Mouse (Mus musculus): ENCODE measurements around the gene Clec12b.
"Not testable (repeated sequence)": the region's sequence is repeated elsewhere in the genome, so short reads cannot be mapped to it uniquely, and the experiment has no call there.

Clec12b gene

GRCm38 (mm10) chr6:129369374-129370132 lies 16.1 kb downstream of the Clec12b start:
- no peak for DNase-seq (ENCODE audit: low spot score in 2 of 2)

DNA sequence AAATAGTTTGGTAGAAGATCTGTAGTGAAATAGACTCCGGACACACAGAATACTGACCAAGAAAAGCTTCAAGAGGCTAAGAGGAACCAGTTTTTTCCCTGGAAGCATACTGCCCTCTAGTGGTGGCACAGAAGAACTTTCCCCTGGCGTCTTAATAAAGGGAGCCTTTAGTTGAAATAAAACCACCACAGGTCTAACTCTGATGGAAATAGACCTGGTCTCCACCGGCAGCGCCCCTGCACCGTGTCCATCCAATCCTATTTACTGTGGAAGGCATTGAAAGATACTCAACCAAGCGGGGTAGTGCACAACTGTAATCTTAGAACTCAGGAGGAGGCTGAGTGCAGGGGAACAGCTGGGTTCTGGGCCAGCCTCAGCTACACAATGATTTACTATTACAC lies 19.7 kb downstream of the Clec12b start:
- peak; percentile 4 to 52 for DNase-seq (ENCODE audit: low spot score in 2 of 2)

DNA sequence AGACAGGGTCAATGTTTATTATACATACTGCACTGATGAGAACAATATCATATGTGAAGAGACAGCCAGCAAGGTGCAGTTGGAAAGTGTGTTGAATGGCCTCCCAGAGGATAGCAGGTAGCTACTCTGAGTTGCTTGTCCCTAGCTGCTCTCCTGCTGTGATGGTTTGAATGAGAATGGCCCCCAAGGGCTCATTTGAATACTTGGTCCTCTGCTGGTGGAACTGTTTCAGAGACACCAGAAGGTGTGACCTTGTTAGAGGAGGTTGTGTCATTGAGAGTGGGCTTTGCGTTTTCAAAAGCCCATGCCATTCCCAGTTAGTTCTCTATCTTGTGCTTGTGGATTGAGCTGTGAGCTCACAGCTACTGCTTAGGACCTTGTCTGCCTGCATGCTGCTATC lies 21.7 kb downstream of the Clec12b start:
- no peak for DNase-seq (ENCODE audit: low spot score in 2 of 2)

GRCm38 (mm10) chr6:129359515-129359914 lies 26.2 kb downstream of the Clec12b start:
- DNase-seq (ENCODE audit: low spot score in 2 of 2) = no peak

DNA sequence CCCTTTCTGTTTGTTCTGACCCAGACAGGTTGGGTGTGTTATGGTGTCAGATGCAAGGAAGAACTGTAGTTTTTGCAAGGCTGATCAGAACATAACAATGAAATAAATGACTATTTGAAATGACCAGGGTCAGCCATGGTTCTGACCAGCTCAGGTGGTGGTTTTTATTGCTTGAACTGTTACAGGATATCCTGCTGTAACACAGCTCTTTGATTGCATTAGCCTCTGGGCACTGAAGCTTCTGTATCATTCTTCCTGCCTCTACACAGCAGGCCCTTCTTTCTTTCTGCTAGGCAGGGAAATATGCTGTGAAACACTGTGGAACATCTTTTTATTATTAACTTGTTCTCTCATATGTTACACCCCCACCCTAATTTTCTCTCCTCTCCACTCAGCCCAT lies 29.2 kb downstream of the Clec12b start:
- DNase-seq (ENCODE audit: low spot score in 2 of 2) = no peak

GRCm38 (mm10) chr6:129355774-129356173 lies 29.9 kb downstream of the Clec12b start:
- no peak for DNase-seq (ENCODE audit: low spot score in 2 of 2)

DNA sequence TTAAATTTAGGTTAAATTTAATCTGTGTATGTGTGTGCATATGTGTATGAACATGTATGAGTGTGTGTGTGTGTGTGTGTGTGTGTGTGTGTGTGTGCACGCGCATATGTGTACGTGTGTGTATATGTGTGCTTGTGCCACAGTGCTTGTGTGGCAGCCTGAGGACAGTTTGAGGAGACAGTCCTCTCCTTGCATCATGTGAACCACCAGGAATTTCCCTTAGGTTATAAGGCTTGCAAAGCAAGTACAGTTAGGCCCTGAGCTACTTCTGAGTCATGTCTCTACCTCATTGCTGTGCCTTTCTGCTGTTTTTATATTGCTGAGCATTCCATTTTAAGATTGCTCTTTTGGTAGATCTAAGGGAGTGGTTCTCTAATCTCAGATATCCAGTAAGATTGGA lies 34.6 kb downstream of the Clec12b start:
- DNase-seq (ENCODE audit: low spot score in 2 of 2) = no peak

DNA sequence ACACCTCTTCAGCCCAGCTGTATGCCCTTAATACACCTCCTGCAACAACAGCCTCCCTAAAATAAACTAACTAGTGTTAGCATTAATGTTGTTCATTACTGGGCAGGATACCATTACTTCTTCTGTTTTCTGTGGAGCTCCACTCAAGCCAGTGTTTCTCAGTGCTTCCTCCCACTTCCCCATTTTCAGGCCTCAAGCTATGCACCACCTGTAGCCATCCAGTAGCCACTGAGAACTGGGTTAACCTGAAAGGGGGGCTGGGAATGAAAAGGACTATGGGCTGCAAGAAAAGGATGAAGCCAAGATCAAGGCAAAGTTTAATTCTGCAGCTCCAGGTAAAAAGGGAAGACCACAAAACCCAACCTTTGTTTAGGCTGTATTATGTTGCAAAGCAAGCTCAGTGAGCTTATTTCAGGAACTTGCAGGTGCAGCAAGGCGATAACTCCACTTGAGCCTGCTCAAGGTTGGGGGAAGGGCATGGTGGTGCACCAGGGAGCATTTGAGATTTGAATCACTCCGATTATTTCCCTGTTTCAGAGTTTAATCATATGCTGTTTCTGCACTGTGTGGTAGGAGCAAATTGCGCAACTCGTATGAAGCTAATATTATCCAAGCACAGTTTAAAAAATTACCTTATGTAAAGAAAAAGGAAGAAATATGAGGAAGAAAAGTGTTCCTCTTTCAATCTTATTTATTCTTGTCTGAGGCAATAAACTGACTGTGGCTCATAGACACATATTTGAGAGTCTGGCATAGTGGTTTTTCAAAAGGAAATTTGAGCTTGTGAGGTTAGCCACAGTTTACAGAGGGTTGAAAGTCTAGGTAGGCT lies 35.9 kb downstream of the Clec12b start:
- no peak for DNase-seq (ENCODE audit: low spot score in 2 of 2)

DNA sequence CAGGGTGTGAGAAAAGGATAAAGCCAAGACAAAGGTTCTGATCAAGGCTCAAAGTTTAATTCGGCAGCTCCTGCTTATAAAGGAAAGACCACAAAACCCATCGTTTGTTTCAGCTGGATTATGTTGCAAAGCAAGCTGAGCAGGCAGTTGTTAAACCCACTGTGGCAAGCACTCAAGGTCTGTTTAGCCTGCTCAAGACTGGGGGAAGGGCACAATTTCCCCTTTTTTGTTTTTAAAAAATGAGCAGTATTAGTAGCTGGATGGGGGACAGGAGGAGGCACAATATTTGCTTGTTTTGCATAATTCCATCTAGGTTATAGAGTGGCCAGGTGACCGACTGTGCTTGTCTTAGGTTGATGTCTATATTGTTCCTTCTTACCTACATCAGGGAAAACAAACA lies 41.3 kb downstream of the Clec12b start:
- DNase-seq (ENCODE audit: low spot score in 2 of 2) = no peak

DNA sequence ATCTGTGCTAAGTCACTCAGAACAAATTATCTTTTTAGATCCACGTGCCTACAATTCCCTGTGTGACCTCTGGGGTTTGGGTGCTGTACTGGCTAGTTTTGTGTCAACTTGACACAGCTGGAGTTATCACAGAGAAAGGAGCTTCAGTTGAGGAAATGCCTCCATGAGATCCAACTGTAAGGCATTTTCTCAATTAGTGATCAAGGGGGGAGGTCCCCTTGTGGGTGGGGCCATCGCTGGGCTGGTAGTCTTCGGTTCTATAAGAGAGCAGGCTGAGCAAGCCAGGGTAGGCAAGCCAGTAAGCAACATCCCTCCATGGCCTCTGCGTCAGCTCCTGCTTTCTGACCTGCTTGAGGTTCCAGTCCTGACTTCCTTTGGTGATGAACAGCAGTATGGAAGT lies 43.3 kb downstream of the Clec12b start, which contains the start of gene Clec12a:
TSS of gene Clec12a (plus strand) at position 301 of the 400 bp plus-strand sequence.
- not testable (repeated sequence) for DNase-seq (ENCODE audit: low spot score in 2 of 2)

DNA sequence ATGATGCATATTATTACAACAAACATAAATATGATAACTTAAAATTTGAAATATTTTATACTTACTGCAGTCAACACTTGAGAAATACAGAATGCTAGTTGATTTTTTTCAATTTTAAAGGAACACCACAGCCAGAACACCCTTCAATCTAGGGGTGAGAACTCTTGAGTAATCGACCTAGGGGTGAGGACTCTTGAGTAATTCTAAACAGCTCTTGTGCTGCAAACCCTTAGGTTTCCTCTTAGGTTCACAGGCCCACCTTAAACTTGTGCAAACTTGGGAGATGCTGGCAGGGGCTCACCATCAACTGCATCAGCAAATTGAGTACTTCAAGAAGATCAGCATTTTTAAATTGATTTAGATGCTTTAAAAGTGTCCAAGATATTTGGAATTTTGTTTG lies 47.9 kb downstream of the Clec12b start:
- no peak for DNase-seq (ENCODE audit: low spot score in 2 of 2)

DNA sequence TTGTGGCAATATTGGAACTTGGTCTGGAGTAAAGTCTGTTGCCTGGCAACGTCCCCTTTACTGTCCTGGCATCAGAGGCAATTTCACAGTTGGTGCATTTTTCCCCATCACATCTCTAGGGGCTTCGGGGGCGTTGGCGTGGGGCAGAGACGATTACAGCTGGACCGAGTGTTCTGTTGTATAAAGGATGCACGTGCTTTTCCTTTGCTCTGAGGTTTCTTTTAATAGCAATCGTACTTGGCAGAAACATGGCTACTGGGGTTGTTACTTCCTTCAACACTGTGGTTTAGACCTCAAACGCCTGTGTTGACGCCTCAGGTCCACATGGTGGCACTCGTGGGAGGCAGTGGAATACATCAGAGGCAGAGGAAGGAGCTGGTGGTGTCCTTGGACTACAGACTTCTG lies 52.0 kb downstream of the Clec12b start:
- DNase-seq (ENCODE audit: low spot score in 2 of 2) = peak; percentile 45 to 47

DNA sequence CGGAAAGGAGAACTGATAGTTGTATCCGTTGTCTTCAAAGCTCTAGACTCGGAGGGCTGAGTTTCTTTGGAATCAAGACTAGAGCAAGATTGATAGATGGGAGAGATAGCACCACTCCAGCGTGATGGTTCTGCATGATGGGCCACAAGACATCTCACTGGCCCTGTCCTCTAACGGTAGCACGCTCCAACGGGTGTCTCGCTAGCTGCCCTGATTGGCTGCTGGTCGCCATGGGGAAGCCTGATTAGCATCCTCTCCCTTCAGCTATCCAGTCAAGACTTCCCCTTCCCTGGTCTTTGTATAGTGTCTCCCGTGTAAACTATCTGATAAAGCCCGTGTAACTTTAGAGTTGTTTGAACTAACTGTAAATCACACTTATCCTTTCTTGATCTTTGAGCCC lies 54.1 kb downstream of the Clec12b start, which contains the start of gene 4922502D21Rik:
TSS of gene 4922502D21Rik (minus strand) at position 187 of the 400 bp plus-strand sequence.
- no peak for DNase-seq (ENCODE audit: low spot score in 2 of 2)

DNA sequence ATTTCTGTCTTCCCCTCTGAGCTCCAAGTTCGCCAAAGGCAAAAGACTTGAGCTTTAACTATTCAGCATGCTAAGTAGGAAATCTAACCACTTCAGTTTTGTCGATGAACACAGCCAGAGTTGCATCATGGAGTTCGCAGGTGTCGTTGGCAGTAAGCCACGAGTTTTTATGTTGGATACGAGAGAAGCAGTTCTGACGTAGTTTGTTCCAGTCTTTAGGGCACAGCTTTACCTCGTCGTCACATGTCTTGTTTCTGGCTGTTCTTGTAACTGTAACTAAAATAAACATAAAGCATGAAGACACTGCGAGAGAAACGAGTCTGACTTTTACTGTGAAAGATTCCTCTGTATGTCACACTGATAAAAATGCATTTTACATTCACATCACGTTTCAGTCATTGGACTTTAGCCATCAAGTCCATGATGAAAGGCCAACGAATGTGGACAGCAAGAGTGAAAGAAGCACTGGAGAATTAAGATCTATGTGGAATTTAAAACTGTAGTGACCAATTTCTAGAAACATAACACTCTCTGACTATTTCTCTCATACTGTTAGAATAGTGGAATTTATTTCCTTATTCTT lies 59.0 kb downstream of the Clec12b start:
- no peak for DNase-seq (ENCODE audit: low spot score in 2 of 2)

GRCm38 (mm10) chr6:129326016-129326415 lies 59.7 kb downstream of the Clec12b start:
- DNase-seq (ENCODE audit: low spot score in 2 of 2) = no peak

Measured in right cerebral cortex, adult 2 months (tissue).